Mouse (Mus musculus) adrenal gland, postnatal 4 days (tissue): ENCODE data around the gene Rfc2. TPM values are rescaled to one million over a fixed set of nuclear protein-coding genes. Genes with fewer than 3 reads are reported as not detected.

Experiments used
- DNase-seq, 2 experiments: peaks; one replicate each; pipeline ENCODE4 v3.0.0; 2021 to 2022; ENCODE audit warnings: low spot score in 2 of 2, mixed read lengths in 2 of 2
- total RNA-seq, 2 experiments: library from RNA; stranded (reverse); gene quantifications; 2 replicates each; pipeline ENCODE4 v1.2.3; 2021

Rfc2 gene
- total RNA-seq, 2 experiments from 2014 or later = 81.0 to 85.3 TPM

GRCm38 (mm10) chr5:134606314-134606713, 25.1 kb downstream of the Rfc2 start:
- DNase-seq = no peak

- DNase-seq = no peak
These were observed 26.0 kb downstream of the Rfc2 start for GRCm38 (mm10) chr5:134607121-134607520.

DNA sequence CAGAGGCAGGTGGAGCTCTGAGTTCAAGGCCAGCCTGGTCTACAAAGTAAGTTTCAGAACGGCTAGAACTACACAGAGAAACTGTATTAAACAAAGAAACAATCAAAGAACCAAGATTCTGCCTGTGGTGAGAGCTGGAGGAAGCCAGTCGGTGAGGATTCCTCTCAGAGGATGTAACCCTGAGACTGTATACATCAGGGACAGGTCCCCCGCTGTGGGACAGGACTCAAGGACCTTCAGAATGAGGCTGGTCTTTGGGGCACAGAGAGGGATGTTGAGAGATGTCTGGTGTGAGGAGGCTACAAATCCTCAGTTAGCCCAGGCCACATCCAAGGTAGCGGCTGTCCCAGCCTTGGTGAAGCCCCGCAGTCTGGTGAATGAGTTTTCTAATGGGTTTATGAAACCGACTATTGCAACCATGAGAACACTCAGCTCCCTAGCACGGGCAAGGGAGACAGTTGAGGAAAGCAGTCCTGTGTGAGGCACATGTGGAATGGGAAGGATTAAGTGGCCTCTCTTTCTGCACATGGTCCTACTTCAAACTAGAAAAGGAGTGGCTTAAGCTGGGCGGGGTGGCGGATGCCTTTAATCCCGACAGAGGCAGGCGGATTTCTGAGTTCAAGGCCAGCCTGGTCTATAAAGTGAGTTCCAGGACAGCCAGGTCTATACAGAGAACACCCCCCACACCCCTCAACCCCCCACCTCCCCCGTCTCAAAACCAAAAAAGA, 28.9 kb downstream of the Rfc2 start:
- no peak for DNase-seq

DNA sequence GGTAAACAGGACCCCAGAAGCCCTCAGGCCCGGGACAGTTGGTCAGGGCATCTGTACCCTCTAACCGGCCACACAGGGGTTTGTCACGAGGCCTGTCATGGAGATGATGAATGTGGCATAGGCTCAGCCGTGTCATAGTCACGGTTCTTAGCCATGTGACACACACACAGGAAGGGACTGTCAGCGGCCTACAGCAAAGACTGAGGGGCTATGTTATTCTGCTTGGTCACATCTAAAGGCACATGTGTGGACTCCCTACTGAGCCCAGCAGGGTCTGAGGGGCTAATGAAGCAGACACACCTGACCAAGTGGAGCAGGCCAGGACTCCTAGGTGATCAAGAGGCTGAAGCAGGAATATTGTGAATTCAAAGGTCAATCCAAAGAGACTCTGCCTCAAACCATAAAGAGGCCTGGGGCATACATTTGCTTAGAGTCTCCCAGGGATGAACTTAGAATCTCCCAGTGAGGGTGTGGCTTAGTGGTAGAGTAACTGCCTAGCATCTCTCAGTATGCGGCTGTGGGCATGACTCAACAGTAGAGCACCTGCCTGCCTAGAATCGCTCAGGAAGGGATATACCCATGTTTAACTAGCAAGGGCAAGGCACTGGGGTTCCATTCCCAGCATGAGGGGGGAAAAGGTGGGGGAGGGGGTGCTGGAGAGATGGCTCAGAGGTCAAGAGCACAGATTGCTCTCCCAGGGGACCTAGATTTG, 30.8 kb downstream of the Rfc2 start:
- DNase-seq = no peak

- no peak for DNase-seq
These were observed 32.6 kb downstream of the Rfc2 start for GRCm38 (mm10) chr5:134613727-134614126.

GRCm38 (mm10) chr5:134614296-134614695, 33.1 kb downstream of the Rfc2 start:
- DNase-seq = no peak

DNA sequence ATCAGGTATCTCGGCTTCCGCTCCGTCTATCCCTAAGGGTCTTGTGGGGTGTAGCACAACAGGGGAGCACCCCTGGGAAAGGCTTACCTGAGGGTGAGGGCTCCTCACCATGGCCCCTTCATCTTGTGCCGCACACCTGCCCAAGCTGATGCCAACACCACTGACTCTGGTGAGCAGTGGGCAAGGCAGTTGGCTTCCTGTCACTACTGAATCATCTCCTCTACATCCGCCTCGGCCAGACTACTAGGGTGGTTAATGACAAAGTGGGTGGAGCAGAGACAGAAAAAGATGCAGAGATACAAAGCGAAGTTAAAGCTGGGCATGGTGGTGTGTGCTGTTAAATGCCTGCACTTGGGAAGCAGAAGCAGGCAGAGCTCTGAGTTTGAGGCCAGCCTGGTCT, 33.6 kb downstream of the Rfc2 start, which contains the start of gene Lat2:
Gene Lat2, minus strand, starts transcription at position 224 of the 400 bp plus-strand sequence.
- no peak for DNase-seq

DNA sequence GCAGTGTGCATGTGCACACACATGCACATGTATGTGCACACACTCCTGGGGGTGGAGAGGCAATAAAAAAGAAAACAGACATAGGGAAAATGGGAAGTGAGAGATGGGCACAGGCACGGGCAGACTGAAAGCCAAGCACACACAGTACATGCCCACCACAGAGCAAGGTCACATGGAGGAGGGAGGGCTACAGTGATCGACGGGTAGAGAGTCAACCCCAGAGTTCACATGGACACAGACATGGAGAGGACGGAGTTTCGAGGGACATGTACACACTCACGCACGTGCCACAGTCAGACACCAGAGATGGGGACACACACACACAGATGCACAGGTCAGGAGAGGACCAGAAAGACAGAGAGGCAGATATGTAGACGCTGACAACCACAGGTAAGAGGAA, 34.2 kb downstream of the Rfc2 start:
- DNase-seq = no peak

DNA sequence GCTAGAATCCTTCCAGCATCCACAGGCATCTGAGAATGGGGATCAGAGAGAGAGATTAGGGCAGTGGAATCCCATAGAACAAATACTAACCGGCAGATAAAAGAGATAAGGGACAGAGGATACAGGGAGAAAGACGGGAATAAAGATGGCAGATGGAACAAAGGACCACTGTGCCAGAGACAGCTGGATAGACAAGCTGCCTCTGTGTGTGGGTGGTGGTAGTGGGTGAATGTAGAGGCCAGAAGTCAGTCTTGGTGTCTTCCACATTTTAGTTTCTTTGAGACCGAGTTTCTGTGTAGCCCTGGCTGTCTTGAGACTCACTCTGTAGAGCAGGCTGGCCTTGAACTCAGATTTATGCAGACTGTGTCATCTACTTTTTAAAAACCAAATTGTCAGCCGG, 34.6 kb downstream of the Rfc2 start:
- no peak for DNase-seq

DNA sequence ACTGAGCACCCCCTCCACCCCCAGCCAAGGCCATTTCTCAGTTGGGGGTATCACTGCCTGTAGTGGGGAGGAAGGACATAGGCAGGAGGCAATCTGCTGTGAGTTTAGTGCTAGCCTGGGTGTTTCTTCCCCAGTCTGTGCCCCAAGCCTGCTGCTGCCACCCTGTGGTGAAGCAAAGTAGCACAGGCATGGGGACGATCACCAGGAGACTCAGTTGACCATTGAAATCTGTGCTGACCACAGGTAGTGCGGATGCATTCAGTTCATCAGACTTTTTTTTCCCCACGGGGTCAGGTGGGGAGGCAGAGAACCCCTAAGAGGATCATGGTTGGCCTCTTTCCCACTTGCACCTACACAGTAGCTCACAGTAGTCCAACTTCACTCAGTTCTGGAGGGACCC, 35.9 kb downstream of the Rfc2 start:
- DNase-seq = peak; percentile 29 to 65

DNA sequence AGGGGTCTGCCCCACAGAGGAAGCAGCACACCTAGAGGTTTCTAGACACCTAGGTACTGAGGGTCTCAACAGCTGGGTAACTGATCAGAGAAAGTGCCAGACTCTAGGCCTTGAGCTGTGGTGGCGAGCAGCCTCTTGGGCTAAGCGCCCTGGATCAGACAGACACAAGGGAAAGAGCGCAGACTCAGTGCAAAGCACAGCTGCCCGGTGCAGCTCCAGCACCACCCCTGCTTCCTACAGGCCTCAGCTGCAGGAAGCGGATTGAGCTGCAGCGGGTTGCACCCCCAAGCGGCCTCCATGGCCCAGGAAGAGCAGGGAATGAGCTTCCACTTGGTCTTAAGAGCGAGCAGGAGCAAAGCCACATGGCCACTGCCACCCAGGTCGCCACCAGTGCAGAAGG, 39.3 kb downstream of the Rfc2 start:
- DNase-seq = no peak

DNA sequence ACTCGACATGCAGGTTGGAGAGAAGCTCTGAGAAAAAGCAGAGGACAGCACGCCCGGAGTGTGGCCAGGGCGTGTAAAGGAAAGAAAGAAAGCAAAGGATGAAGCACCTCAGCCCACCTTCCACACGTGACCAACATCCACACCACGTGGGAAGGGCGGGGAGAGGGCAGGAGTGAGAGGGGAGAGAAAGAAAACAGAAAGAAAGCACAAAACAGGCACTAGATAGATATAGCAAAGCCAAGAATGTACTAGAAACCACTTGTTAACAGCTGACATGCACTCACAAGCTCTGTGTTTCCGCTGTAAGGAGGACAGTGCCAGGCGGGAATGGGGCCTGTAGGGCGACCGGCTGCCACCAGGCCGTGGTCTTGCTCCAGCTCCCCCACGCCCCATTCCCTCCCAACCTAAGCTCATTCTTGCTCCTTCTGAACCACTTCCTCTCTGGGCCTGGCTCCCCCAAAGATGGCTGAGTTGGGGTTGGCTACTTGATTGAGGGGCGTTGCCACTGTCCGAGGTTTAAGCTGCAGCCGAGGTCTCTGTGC, 40.0 kb downstream of the Rfc2 start:
- no peak for DNase-seq

GRCm38 (mm10) chr5:134622069-134622468, 40.9 kb downstream of the Rfc2 start:
- DNase-seq = no peak

DNA sequence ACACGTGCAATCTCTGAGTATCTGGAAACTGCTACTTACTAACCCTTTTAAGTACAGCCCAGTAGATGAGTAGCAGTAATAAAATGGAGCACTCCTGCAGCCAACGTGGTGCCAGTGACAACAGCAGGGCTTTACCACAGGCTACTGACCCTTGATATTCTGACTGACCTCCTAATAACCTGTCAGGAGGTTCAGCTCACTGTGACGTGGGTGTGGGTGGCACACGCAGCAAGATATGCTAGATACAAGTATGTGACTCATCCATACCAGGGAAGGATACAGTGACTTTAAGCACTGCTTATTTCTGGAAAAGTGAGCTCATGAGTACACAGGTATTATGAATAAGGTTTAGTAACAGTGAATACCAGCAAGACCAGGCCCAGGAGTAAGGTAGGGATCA, 48.3 kb downstream of the Rfc2 start:
- DNase-seq = no peak

- no peak for DNase-seq
These were observed 49.7 kb downstream of the Rfc2 start for GRCm38 (mm10) chr5:134630835-134631234.

GRCm38 (mm10) chr5:134632841-134633240, 51.7 kb downstream of the Rfc2 start:
- no peak for DNase-seq

GRCm38 (mm10) chr5:134637820-134638367, 56.7 kb downstream of the Rfc2 start:
- no peak for DNase-seq

DNA sequence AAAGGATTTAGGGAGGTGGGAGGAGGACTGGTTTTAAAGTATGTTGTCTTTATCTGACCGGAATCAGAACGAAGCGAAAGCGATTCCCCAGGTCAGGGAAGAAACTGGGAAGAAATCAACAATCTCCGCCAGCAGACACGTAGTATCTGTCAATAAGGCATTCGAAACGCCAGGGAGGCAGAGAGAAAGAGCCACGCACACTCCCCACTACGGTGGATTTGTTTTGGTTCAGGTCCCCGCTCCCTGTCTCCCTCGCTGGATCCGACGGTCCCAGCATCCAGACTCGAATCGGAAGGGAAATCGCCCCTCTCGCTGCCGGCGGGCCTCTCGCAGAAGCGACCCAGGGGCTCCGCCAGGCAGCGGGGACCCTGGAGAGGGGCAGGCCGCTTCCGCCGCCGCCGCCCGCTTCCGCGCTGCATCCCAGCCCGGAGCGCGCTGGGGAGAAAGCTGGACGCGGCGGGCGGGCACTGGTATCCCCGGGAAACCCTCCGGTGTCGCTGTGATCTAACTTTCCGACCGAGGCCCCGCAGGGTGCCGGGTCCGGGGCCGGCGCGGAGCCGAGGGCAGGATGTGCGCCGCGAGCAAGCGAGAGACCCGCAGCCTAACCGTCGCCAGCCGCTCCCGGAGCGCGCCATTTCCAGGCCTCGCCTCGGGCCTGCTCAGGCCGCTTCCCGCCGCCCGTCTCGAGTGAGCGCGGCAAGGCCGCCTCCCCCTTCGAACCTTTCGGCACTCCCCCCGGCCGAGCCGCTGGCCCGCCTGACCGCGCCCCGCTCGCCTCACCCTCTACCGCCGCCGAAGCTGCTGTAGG, 57.5 kb downstream of the Rfc2 start:
- no peak for DNase-seq

DNA sequence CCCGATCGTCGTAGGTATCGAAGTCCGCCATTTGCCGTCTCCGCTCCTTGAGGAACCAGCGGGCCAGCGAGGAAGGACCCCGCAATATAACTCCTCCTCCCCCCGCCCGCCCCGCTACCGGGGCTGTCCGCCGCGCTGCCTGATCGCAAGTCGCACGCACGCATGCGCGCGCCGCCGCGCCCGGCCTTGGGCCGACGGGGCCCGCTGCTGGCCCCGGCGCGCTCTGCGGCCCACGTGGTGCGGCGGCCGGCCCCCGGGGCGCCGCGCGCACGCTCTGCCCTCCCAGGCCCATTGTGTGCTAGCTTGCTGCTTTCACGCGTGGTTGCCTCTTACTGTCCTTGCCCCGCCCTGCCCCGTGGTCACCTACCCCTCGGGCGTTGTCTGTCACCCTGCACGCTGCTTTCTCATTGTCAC, 58.1 kb downstream of the Rfc2 start, which contains the start of gene Eif4h:
Gene Eif4h, minus strand, starts transcription at position 222 of the 414 bp plus-strand sequence.
- peak; percentile 93 to 94 for DNase-seq

GRCm38 (mm10) chr5:134640371-134640770, 59.2 kb downstream of the Rfc2 start:
- DNase-seq = no peak

- DNase-seq = no peak
These were observed 63.0 kb downstream of the Rfc2 start for GRCm38 (mm10) chr5:134644121-134644520.
